Mouse (Mus musculus): Measurements from ENCODE around the gene Plekha4. TPM values are rescaled to one million over a fixed set of nuclear protein-coding genes. Genes with fewer than 3 reads are reported as not detected.

Plekha4 gene
- total and polyA plus RNA-seq, 2 experiments from 2014 or later = 1.6 to 2.1 TPM

GRCm38 (mm10) chr7:45587631-45588592 is 61.8 kb downstream of the Plekha4 start:
- 95% methylated on average over 23 of the region's 23 CpGs for WGBS
- Histone ChIP-seq H3K4me1 (ENCODE audit: insufficient read depth, low read length) (0 out of 2 replicates have a peak, but pooled peaks cover 3% of the 10 kb centered on the region), H3K27me3 (ENCODE audit: insufficient read depth, low read length) (no peaks in the 10 kb centered on the region), H3K36me3 (ENCODE audit: insufficient read depth, low read length) (peaks cover 9% of the 10 kb centered on the region; the same call in 1 of the 2 replicates), H3K9me3 (ENCODE audit: low read length) (no peaks in the 10 kb centered on the region), H3K9ac (replicated peaks; ENCODE audit: low read length, poor library complexity, severe bottlenecking) (no peak overlapping the region), H3K4me3 (ENCODE audit: low read depth, low read length) (no peak overlapping the region), H3K4me2 (ENCODE audit: low read depth, low read length, poor library complexity, severe bottlenecking) (no peak overlapping the region), H3K27ac (ENCODE audit: low read depth, low read length) (peak overlapping the region; percentile 71; the same call in 1 of the 2 replicates)
- ATAC-seq (ENCODE audit: low FRiP score) (no peak), DNase-seq (ENCODE audit: low spot score) (no peak)
- TF ChIP-seq CTCF (IDR thresholded peaks at IDR 0.05) = no peak

GRCm38 (mm10) chr7:45589173-45589572 is 63.0 kb downstream of the Plekha4 start:
- Histone ChIP-seq H3K27me3 (ENCODE audit: insufficient read depth, low read length) (no peaks in the 10 kb centered on the region), H3K36me3 (ENCODE audit: insufficient read depth, low read length) (peaks cover 9% of the 10 kb centered on the region; the same call in 1 of the 2 replicates), H3K4me2 (ENCODE audit: low read depth, low read length, poor library complexity, severe bottlenecking) (peak overlapping the region; percentile 55), H3K27ac (ENCODE audit: low read depth, low read length) (peak overlapping the region; percentile 71), H3K4me3 (ENCODE audit: low read depth, low read length) (peak overlapping the region; percentile 32), H3K4me1 (ENCODE audit: insufficient read depth, low read length) (0 out of 2 replicates have a peak, but pooled peaks cover 3% of the 10 kb centered on the region), H3K9me3 (ENCODE audit: low read length) (no peaks in the 10 kb centered on the region), H3K9ac (replicated peaks; ENCODE audit: low read length, poor library complexity, severe bottlenecking) (no peak overlapping the region)
- TF ChIP-seq CTCF (IDR thresholded peaks at IDR 0.05) = peak; percentile 94
- 4% methylated on average over 19 of the region's 19 CpGs for WGBS
- DNase-seq (ENCODE audit: low spot score) (peak; percentile 99), ATAC-seq (ENCODE audit: low FRiP score) (peak; percentile 98)

GRCm38 (mm10) chr7:45589898-45590297 is 63.8 kb downstream of the Plekha4 start:
- peaks cover 8% of the 10 kb centered on the region; the same call in 1 of the 2 replicates for H3K36me3 ChIP-seq (ENCODE audit: insufficient read depth, low read length)
- 95% methylated on average over 5 of the region's 5 CpGs for WGBS
- H3K4me1 ChIP-seq (ENCODE audit: insufficient read depth, low read length) = 0 out of 2 replicates have a peak, but pooled peaks cover 3% of the 10 kb centered on the region
- peak overlapping the region; percentile 38 for H3K27ac ChIP-seq (ENCODE audit: low read depth, low read length)
- H3K4me3 ChIP-seq (ENCODE audit: low read depth, low read length) = no peak overlapping the region
- TF ChIP-seq CTCF (IDR thresholded peaks at IDR 0.05) = no peak
- no peak overlapping the region for H3K9ac ChIP-seq (replicated peaks; ENCODE audit: low read length, poor library complexity, severe bottlenecking)
- no peak overlapping the region for H3K4me2 ChIP-seq (ENCODE audit: low read depth, low read length, poor library complexity, severe bottlenecking)
- DNase-seq (ENCODE audit: low spot score) (no peak), ATAC-seq (ENCODE audit: low FRiP score) (no peak)
- no peaks in the 10 kb centered on the region for H3K27me3 ChIP-seq (ENCODE audit: insufficient read depth, low read length)
- H3K9me3 ChIP-seq (ENCODE audit: low read length) = no peaks in the 10 kb centered on the region

GRCm38 (mm10) chr7:45590874-45591273 is 64.7 kb downstream of the Plekha4 start:
- H3K27me3 ChIP-seq (ENCODE audit: insufficient read depth, low read length) = no peaks in the 10 kb centered on the region
- DNase-seq (ENCODE audit: low spot score) = no peak
- no peak overlapping the region for H3K4me2 ChIP-seq (ENCODE audit: low read depth, low read length, poor library complexity, severe bottlenecking)

GRCm38 (mm10) chr7:45591880-45592279 is 65.8 kb downstream of the Plekha4 start:
- no peak for TF ChIP-seq CTCF (IDR thresholded peaks at IDR 0.05)

More at GRCm38 (mm10) chr7:45590874-45591273, 64.7 kb downstream of the Plekha4 start:
- peak; percentile 53 for TF ChIP-seq CTCF (IDR thresholded peaks at IDR 0.05)
- ATAC-seq (ENCODE audit: low FRiP score) = no peak
- 0 out of 2 replicates have a peak, but pooled peaks cover 3% of the 10 kb centered on the region for H3K4me1 ChIP-seq (ENCODE audit: insufficient read depth, low read length)
- H3K9ac ChIP-seq (replicated peaks; ENCODE audit: low read length, poor library complexity, severe bottlenecking) = no peak overlapping the region
- H3K36me3 ChIP-seq (ENCODE audit: insufficient read depth, low read length) = no peaks in the 10 kb centered on the region
- WGBS = 68% methylated on average over 3 of the region's 3 CpGs
- no peak overlapping the region for H3K27ac ChIP-seq (ENCODE audit: low read depth, low read length)
- no peak overlapping the region for H3K4me3 ChIP-seq (ENCODE audit: low read depth, low read length)
- no peaks in the 10 kb centered on the region for H3K9me3 ChIP-seq (ENCODE audit: low read length)

More at GRCm38 (mm10) chr7:45591880-45592279, 65.8 kb downstream of the Plekha4 start:
- Histone ChIP-seq H3K9ac (replicated peaks; ENCODE audit: low read length, poor library complexity, severe bottlenecking) (no peak overlapping the region), H3K4me3 (ENCODE audit: low read depth, low read length) (no peak overlapping the region), H3K36me3 (ENCODE audit: insufficient read depth, low read length) (no peaks in the 10 kb centered on the region), H3K4me2 (ENCODE audit: low read depth, low read length, poor library complexity, severe bottlenecking) (no peak overlapping the region), H3K9me3 (ENCODE audit: low read length) (no peaks in the 10 kb centered on the region), H3K4me1 (ENCODE audit: insufficient read depth, low read length) (0 out of 2 replicates have a peak, but pooled peaks cover 3% of the 10 kb centered on the region), H3K27me3 (ENCODE audit: insufficient read depth, low read length) (no peaks in the 10 kb centered on the region), H3K27ac (ENCODE audit: low read depth, low read length) (no peak overlapping the region)
- WGBS = 79% methylated on average over 7 of the region's 7 CpGs
- DNase-seq (ENCODE audit: low spot score) = no peak
- ATAC-seq (ENCODE audit: low FRiP score) = no peak

Data from midbrain, postnatal 0 days (tissue).